Mouse (Mus musculus): ENCODE measurements at regions not wholly inside any gene's neighbourhood (a gene's known extent, or its start where the extent isn't known, plus 50 kb on each side); places are given as distances from the start of the nearest gene placed in this dataset.

DNA sequence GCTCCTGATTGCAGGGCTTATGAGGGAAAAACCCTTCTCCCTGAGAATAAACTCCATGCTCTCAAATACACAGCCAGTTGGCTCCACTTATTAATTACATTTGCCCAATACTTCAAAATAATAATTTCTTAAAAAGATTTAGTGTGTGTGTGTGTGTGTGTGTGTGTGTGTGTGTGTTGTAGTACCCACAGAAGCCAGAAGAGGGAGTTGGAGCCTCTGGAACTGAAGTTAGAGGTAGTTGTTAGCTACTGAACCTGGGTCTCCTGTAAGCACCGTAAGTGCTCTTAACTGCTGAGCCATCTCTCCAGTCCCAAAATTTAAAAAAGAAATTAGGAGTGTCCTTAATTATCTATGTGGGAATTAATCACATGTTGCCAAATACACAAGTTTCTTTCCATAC, 154.8 kb upstream of the Ctnnb1 start:
- TF ChIP-seq POLR2A (IDR thresholded peaks at IDR 0.05; ENCODE audit: borderline replicate concordance, extremely low read depth, low read depth, low read length) (no peak), CTCF (IDR thresholded peaks at IDR 0.05; ENCODE audit: insufficient read depth, low read length) (no peak)
